Mouse (Mus musculus): ENCODE data around the gene Haus5. TPM values are rescaled to one million over a fixed set of nuclear protein-coding genes. Genes with fewer than 3 reads are reported as not detected.

Haus5 gene
- polyA plus RNA-seq, 1 experiment from 2014 or later, result 38.3 TPM

DNA sequence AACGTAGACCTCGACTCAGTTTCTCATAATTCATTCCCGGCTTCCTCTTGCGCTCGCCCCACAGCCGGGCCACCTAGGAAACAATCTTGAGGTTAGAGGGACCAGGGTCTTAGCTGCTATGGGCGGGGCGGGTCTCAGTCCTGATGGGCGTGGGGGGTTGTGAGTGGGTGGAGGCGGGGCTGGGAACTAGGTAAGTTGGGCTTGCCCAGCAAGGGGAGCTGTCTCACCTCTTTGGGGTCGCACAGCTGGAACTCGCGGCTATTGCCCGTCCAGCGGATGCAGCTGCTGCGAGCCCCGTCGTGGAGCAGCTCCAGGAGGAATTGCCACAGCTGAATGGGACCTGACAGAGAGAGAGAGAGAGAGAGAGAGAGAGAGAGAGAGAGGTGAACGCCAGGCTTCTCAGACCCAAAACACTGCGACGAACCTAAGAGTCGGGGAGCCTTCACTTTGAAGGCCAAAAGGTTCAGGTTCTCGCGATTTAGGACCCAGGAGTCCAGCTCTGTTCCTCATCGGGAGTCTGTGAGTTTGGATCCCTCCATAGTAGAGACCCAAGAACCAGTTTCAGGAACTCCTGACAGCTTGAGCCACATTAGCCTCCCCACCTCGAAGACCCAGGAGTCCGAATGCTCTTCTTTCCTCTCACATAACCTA lies 30.9 kb downstream of the Haus5 start:
- H3K27me3 ChIP-seq (replicated peaks; ENCODE audit: control insufficient read depth, insufficient read depth, low read length), result peaks cover 54% of the 10 kb centered on the region

GRCm38 (mm10) chr7:30629013-30629412 lies 35.8 kb downstream of the Haus5 start:
- H3K27me3 ChIP-seq (replicated peaks; ENCODE audit: control insufficient read depth, insufficient read depth, low read length), result peaks cover 27% of the 10 kb centered on the region
- H3K4me2 ChIP-seq (replicated peaks; ENCODE audit: low read depth), result no peak overlapping the region
- TF ChIP-seq CTCF (IDR thresholded peaks at IDR 0.05; ENCODE audit: low read depth), result no peak
- H3K9ac ChIP-seq (ENCODE audit: low read depth, low read length), result no peak overlapping the region
- H3K9me3 ChIP-seq (ENCODE audit: control insufficient read depth), result no peaks in the 10 kb centered on the region
- H3K4me1 ChIP-seq (replicated peaks; ENCODE audit: control insufficient read depth, insufficient read depth, low read length), result no peaks in the 10 kb centered on the region
- H3K27ac ChIP-seq (ENCODE audit: low read depth, low read length), result no peak overlapping the region
- no peak for ATAC-seq
- no peak overlapping the region for H3K4me3 ChIP-seq (ENCODE audit: low read depth, low read length)
- no peaks in the 10 kb centered on the region for H3K36me3 ChIP-seq (ENCODE audit: control insufficient read depth, insufficient read depth)

More for the DNA sequence above, 30.9 kb downstream of the Haus5 start:
- no peaks in the 10 kb centered on the region for H3K9me3 ChIP-seq (ENCODE audit: control insufficient read depth)
- WGBS, result 5% methylated on average over 27 of the region's 27 CpGs
- 0 out of 2 replicates have a peak overlapping the region, but pooled peaks have one; percentile 1 for H3K4me3 ChIP-seq (ENCODE audit: low read depth, low read length)
- no peak overlapping the region for H3K4me2 ChIP-seq (replicated peaks; ENCODE audit: low read depth)
- H3K36me3 ChIP-seq (ENCODE audit: control insufficient read depth, insufficient read depth), result no peaks in the 10 kb centered on the region
- no peaks in the 10 kb centered on the region for H3K4me1 ChIP-seq (replicated peaks; ENCODE audit: control insufficient read depth, insufficient read depth, low read length)
- H3K27ac ChIP-seq (ENCODE audit: low read depth, low read length), result no peak overlapping the region
- H3K9ac ChIP-seq (ENCODE audit: low read depth, low read length), result no peak overlapping the region
- no peak for TF ChIP-seq CTCF (IDR thresholded peaks at IDR 0.05; ENCODE audit: low read depth)
- ATAC-seq, result no peak

GRCm38 (mm10) chr7:30626647-30627046 lies 38.1 kb downstream of the Haus5 start:
- no peak for TF ChIP-seq CTCF (IDR thresholded peaks at IDR 0.05; ENCODE audit: low read depth)
- Histone ChIP-seq H3K36me3 (ENCODE audit: control insufficient read depth, insufficient read depth) (peaks cover 19% of the 10 kb centered on the region), H3K4me2 (replicated peaks; ENCODE audit: low read depth) (0 out of 2 replicates have a peak overlapping the region, but pooled peaks have one; percentile 85), H3K4me1 (replicated peaks; ENCODE audit: control insufficient read depth, insufficient read depth, low read length) (no peaks in the 10 kb centered on the region), H3K4me3 (ENCODE audit: low read depth, low read length) (no peak overlapping the region), H3K27ac (ENCODE audit: low read depth, low read length) (no peak overlapping the region), H3K9me3 (ENCODE audit: control insufficient read depth) (no peaks in the 10 kb centered on the region), H3K27me3 (replicated peaks; ENCODE audit: control insufficient read depth, insufficient read depth, low read length) (peaks cover 10% of the 10 kb centered on the region), H3K9ac (ENCODE audit: low read depth, low read length) (no peak overlapping the region)
- ATAC-seq, result no peak
- WGBS, result 82% methylated on average over 5 of the region's 5 CpGs

DNA sequence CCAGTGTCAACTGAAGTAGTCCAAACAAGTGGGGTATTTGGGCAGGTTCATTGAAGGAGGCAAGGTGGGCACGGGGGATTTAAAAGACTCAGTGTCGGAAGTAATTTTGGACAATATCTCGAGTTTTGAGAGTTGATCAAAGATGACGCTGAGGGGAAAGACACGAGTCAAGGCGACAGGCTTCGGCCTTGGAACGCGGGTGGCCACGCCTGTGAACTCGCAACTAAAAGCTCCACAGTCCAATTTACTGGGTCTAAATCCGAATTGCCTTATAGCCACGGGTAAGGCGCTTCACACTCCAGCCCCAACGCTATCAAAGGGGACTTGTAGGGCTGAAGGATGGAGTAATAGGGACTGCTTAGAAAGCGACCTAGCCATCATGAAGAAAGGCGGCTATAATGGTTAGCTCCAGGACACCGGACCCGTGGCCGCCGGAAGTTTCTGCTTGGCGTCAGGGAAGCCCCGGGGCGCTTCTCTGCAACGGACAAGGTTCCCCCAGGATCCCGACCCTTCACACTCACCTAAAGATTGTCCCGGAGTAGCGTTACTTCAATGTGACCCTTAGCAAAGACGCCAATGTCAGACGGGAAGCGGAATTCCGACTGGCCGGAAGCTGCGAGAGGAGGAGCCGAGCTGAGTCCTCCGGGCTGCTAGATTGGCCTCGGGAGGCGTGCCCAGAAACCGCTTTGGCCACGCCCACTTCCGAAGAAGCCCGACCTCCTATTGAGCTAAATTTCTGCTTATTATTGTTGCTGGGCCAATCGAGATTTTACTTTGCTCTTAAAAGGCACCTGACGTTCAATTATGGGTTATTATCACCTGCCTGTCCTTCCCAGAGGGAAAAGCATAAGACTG lies 39.0 kb downstream of the Haus5 start, which contains the start of gene Cox6b1:
TSS of gene Cox6b1 (minus strand) at position 622 of the 855 bp plus-strand sequence.
- Histone ChIP-seq H3K4me1 (replicated peaks; ENCODE audit: control insufficient read depth, insufficient read depth, low read length) (no peaks in the 10 kb centered on the region), H3K4me3 (ENCODE audit: low read depth, low read length) (peak within 1 kb of the TSS; percentile 74), H3K9ac (ENCODE audit: low read depth, low read length) (peak within 1 kb of the TSS; percentile 57), H3K4me2 (replicated peaks; ENCODE audit: low read depth) (peak within 1 kb of the TSS; percentile 85), H3K36me3 (ENCODE audit: control insufficient read depth, insufficient read depth) (peaks cover 19% of the 10 kb centered on the region), H3K27ac (ENCODE audit: low read depth, low read length) (peak within 1 kb of the TSS; percentile 65), H3K27me3 (replicated peaks; ENCODE audit: control insufficient read depth, insufficient read depth, low read length) (peaks cover 5% of the 10 kb centered on the region), H3K9me3 (ENCODE audit: control insufficient read depth) (no peaks in the 10 kb centered on the region)
- under 1% methylated on average over 44 of the region's 44 CpGs for WGBS
- peak; percentile 90 for ATAC-seq
- no peak for TF ChIP-seq CTCF (IDR thresholded peaks at IDR 0.05; ENCODE audit: low read depth)

DNA sequence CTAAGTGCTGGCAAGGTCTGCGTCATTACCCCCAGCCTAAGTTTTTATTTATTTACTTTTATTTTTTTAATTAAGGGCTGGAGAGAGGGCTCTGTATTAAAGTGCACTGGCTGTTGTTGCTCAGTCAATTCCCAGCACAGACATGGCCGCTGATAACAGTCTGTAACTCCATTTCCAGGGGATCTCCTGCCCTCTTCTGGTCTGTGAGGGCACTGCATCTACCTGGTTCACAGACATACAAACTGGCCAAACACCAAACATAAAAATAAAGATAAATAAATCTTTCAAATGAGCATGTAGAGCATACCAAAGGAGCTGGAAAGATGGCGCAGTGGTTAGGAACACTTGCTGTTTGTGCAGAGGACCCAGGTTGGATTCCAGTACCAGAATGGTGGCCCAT lies 45.6 kb downstream of the Haus5 start:
- Histone ChIP-seq H3K36me3 (ENCODE audit: control insufficient read depth, insufficient read depth) (peaks cover 49% of the 10 kb centered on the region), H3K27me3 (replicated peaks; ENCODE audit: control insufficient read depth, insufficient read depth, low read length) (no peaks in the 10 kb centered on the region), H3K4me3 (ENCODE audit: low read depth, low read length) (no peak overlapping the region), H3K9ac (ENCODE audit: low read depth, low read length) (no peak overlapping the region), H3K4me1 (replicated peaks; ENCODE audit: control insufficient read depth, insufficient read depth, low read length) (no peaks in the 10 kb centered on the region), H3K4me2 (replicated peaks; ENCODE audit: low read depth) (no peak overlapping the region), H3K27ac (ENCODE audit: low read depth, low read length) (no peak overlapping the region), H3K9me3 (ENCODE audit: control insufficient read depth) (no peaks in the 10 kb centered on the region)
- TF ChIP-seq CTCF (IDR thresholded peaks at IDR 0.05; ENCODE audit: low read depth), result peak; percentile 66
- ATAC-seq, result no peak
- 89% methylated on average over 3 of the region's 3 CpGs for WGBS

GRCm38 (mm10) chr7:30618658-30619057 lies 46.1 kb downstream of the Haus5 start:
- 94% methylated on average over 9 of the region's 9 CpGs for WGBS

More at GRCm38 (mm10) chr7:30618658-30619057, 46.1 kb downstream of the Haus5 start:
- no peaks in the 10 kb centered on the region for H3K27me3 ChIP-seq (replicated peaks; ENCODE audit: control insufficient read depth, insufficient read depth, low read length)
- H3K4me2 ChIP-seq (replicated peaks; ENCODE audit: low read depth), result no peak overlapping the region
- no peak overlapping the region for H3K4me3 ChIP-seq (ENCODE audit: low read depth, low read length)
- ATAC-seq, result no peak
- no peak overlapping the region for H3K27ac ChIP-seq (ENCODE audit: low read depth, low read length)
- H3K36me3 ChIP-seq (ENCODE audit: control insufficient read depth, insufficient read depth), result peaks cover 49% of the 10 kb centered on the region
- TF ChIP-seq CTCF (IDR thresholded peaks at IDR 0.05; ENCODE audit: low read depth), result no peak
- H3K4me1 ChIP-seq (replicated peaks; ENCODE audit: control insufficient read depth, insufficient read depth, low read length), result no peaks in the 10 kb centered on the region
- H3K9me3 ChIP-seq (ENCODE audit: control insufficient read depth), result no peaks in the 10 kb centered on the region
- H3K9ac ChIP-seq (ENCODE audit: low read depth, low read length), result no peak overlapping the region

Data from intestine, postnatal 0 days (tissue).